Mouse (Mus musculus): ENCODE results near the gene Wdr5. TPM values are rescaled to one million over a fixed set of nuclear protein-coding genes. Genes with fewer than 3 reads are reported as not detected.

Gene Wdr5
- polyA plus RNA-seq, 1 experiment: 34.4 TPM

DNA sequence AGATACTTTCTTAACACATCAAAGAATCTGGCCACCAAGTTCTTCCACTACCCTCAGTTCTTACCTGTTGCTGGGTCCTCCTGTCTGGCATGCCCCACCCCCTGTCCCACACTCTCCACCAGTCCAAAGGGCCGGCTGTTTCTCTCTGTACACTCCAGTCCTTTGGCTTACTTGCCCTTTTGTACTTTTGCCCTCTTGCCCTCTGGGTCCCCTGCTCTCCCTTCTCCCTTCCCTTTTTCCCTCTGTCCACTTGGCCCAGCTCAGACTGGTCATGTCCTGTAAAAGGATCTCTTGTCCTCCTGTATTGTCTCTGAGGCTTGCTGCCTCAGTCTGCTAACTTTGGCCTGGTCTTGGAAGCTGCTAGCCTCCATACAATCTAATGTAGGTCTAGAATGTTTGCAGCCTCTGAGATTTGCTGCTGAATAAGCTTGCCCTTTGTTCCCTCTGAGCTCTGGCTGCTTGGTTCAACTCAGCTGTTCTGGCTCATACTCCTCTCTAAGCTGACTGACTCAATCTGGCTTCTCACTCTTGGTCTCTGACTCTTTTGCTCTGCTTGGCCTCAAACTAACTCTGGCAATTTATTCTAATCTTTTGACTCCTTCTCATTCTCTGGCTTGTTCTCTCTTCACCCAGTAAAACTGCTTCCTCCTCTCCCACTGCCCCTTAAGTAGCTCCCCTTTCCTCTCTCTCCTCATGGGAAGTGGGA, 33.9 kb downstream of the Wdr5 start:
- DNase-seq (ENCODE audit: low spot score): no peak

DNA sequence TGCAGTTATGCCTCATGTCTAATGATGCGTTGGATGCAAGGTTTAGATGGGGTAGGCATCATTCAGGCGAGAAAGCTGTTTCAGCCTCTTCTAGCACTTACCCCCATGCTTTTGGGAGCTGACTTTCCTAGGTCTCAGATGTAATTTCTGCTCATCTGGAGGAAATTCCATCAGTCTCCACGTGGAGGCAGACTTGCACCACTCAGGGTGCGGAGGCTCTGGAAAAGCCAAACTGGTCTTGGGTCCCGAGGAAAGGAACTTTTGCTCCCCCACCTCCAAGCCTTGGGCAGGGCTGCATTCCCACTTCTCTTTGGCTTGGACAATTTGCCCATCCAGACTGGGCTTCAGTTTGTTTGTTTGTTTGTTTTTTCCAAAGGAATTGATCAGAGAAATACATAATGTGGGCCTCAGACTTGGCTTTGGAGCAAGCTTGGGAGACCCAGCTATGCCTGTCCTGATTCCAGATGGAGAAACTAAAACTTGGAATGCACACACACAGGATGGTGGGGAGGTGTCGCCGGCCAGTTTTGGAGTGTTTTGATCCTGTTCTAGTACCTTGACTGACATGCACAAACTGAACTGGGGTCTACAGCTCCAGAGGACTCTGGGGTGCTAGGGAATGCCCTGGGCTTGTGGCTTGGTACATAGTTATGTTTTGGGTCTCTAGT, 37.8 kb downstream of the Wdr5 start:
- DNase-seq (ENCODE audit: low spot score): peak; percentile 59

DNA sequence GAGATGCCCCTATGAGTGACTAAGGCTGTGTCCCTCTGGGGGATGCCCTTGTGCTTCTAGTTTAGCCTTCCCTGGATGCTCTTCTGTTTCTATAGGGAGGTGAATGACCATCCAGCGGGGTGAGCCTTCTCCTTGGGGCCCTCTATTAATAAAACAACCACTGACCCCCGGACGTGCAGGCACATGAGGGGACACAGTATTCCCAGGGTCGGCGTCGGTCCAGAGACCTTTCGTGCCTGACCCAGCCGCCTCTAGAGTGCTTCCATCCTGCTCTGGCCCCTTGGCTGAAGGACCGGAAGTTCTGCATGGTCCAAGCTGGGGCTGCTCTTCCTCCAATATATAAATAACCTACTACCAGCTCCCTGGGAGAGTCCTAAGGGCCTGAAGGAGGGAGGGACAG, 39.4 kb downstream of the Wdr5 start:
- no peak for DNase-seq (ENCODE audit: low spot score)

DNA sequence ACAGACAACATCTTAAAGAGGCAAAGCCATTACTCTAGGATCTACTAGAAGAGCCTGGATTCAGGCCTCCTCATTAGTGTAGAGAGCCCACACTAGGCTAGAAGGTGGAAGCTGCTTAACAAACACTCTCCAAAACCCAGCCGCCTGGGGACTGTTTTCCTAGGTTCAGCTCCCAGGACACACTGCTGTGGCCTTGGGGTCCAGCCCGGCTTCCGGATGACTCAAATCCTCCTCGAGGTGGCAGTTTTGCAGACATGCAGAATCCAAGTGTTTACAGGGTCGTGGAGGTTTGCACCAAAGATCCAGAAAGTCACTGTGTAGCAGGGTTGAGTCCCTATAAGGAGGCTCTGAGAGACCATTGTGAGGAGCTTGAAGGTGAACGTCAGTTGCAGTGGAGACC, 42.0 kb downstream of the Wdr5 start:
- DNase-seq (ENCODE audit: low spot score): no peak

DNA sequence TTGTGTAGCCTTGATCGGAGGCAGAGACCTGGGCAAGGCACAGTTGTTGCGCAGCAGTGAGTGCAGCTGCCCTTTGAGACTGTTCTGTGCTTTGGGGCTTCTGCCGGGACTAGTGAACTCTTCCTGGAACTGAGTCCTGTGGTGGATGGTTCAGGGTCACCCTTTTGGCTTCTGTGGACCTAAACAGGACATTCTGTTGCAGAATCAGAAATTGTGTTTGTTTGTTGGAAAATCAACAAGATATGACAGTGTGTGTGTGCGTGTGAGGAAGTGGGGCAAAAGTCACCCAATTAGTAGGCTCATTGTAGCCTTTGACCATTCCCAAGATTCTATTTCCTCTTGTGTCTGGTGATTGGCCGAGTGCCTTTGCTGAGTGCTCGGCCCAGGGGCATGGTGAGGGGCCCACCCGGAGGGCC, 45.8 kb downstream of the Wdr5 start:
- no peak for DNase-seq (ENCODE audit: low spot score)

DNA sequence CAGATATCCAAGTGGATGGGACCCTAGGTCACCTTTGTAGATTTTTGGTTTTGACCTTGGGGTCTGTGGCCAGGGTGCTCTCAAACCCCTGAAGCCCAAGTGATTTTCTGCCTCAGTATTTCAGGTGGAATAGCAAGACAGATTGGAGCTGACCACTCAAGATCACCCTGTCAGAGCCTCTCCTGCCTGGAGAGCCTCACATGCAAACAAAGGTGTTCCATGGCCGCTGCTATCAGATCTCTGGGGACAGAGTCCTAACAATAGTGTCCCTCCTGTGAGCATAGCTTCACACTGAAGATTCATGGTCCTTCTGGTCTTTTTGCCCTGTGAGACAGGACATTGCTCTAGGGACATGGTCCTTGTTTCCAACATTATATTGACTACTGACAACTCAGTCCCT, 46.2 kb downstream of the Wdr5 start:
- no peak for DNase-seq (ENCODE audit: low spot score)

DNA sequence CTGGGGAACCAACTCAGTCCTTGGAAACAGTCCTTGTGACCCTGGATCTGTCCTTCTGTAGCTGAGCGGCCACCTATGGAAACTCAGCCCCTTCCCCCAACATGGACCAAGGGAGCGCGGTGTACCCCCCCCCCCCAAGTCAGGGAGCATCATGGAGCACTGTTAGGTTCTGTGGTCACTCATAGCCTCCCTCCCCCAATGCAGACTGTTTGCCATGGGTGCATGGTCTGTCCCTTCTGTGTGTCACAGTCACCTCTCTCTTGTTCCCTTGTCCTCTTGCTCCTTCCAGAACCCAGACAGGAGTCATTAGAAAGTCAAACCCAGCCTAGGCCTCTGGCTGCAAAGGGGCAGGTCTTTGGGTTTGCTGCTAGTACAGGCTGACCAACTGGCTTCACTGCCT, 46.9 kb downstream of the Wdr5 start:
- DNase-seq (ENCODE audit: low spot score): no peak

DNA sequence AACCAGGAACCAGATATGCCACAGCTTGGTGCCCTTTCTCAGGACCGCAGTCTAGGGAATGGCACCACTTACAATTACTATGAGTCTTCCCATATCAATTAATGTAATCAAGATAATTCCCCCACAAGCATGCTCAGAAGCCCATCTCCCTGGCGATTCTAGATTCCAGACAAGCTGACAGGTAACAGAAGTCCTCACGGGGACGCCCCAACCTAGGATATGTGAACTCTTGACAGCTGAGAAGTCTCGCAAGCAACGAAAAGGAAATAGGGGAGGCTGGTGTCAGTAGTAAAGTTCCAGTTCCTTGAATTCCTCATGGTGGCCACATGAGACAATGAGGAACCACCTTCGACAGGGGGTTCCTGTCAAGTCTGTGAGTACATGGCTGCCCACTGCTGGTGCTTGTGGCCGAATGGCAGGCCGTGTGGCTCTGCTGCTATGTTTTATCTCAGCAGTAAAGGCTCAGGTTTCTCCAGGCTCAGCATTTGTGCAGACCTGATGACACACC, 48.7 kb downstream of the Wdr5 start:
- no peak for DNase-seq (ENCODE audit: low spot score)

DNA sequence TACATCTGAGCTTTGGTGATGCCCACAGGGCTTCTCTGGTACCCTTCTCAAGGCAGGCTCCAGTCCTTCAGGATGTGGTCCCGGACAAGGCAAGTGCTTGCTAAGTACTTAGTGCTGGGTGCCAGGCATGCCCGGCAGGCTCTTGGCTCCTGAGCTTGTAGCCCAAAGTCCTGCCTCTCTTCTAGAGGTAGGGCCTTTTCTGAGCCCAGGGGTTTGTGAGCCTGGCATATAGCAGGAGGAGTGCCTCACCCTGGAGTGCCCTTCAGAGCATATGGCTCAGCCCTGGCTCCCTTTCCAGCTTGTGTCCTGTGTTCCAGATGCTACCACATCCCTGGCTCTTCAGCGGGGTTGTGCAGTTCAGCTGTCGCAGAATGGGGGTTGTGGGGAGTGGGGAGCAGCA, 49.7 kb downstream of the Wdr5 start:
- no peak for DNase-seq (ENCODE audit: low spot score)

DNA sequence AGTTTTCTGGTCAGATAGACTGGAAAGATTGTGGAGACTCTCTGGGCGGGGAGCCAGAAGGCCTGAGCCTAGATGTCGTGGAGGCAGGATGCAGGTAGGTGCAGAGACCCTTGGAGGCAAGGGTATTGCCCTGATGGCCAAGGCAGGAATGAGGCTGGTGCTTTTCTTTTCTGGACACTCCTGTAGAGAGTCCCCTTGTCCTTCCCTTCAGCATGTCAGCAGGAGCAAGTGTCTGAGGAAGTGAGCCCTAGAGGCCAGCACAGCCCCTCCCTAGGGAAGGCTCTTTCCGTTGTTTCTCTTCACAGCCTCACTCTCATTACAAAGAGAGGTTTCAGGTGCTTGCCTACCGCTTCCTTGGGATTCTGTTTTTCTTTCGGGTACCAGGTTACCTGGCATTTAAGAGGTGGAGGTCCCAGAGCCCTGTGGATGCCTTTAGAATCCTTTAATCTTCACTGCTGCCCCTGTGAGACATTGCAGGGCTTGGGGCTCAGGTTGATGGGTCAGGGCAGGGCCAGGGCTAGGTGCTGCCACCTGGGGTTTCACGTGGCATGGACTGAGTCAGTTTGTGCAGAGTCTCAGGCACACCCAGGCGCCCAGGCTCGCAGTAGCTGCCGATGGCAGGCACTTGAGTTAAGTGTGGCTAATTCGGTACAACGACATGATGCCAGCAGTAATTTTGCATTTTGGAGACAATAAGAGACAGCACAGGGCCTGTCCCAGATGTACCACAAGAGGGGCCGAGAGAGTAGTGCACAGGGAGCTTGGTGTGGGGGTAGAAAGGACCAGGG, 50.6 kb downstream of the Wdr5 start:
- DNase-seq (ENCODE audit: low spot score): no peak

DNA sequence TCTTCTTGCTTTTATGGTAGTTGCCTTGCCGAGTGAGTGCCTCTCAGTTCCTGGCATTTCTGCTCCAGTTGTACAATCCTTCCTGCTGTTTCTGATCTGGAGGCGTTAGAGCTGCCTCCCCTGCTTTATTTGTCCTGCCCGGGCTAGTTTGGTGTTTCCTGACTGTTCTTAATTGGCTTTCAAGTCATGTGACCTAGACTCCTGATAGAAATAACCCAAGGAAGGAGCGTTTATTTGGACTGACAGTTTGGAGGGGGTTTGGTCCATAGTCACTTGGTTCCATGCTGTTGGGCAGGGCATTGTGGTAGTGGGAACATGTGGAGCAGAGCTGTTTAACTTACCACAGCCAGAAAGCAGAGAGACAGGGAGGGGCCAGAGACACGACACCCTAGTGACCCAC, 55.9 kb downstream of the Wdr5 start:
- no peak for DNase-seq (ENCODE audit: low spot score)

DNA sequence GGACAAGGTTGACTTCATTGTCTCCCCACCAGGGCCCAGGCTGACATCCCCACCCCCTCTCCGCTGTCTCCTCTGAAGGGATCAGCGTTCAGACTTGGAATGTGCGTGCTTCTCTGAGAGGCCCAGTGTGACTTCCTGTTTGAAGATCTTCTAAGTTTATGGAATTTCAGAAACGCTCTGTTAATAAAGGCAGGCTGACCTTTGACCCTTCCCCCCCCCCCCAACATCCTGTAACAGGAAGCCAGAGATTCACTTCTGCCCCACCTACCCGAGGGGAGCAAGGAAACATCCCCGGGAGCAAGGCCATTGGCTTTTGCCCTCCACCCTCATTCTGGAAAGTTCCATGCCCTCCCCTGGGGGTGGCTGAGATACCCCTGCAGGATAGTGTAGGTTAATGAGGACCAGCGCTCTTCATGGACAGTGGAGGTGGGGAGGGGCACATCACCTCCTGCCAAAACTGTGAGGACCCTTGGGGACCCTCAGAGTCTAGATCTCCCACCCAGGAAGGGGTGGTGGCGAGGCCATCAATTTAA, 57.4 kb downstream of the Wdr5 start:
- DNase-seq (ENCODE audit: low spot score): no peak

DNA sequence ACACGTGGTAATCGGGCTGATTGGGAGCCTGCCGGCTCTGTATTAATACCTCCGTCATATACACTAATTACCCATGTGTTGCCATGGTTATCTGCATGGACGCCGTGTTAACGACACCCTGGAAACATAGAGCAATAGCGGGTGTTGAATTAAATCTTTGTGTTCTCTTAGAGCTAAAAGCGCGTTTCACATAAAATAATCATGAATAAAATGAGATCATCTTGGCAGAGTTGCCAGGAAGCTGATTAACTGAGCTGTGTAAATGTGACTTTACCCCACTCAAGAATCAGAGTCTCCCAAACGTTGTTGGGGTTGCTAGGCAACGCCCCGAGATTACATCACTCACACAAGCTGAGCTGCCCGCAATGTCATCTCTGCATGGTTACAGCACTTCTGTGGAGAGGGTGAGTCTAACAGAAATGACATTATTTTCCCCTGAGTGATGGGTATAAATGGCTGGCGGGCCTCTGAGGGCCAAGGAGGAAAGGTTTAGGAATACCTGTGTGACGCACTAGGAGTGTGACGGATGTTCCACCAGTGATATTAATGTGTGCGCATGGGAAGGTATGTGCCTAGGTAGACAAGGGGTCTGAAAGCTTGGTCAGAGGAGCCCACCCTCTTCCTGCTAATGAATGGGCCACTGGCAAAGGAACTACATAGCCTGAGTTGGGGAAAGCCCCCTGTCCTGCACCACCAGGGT, 58.1 kb downstream of the Wdr5 start:
- DNase-seq (ENCODE audit: low spot score): no peak

DNA sequence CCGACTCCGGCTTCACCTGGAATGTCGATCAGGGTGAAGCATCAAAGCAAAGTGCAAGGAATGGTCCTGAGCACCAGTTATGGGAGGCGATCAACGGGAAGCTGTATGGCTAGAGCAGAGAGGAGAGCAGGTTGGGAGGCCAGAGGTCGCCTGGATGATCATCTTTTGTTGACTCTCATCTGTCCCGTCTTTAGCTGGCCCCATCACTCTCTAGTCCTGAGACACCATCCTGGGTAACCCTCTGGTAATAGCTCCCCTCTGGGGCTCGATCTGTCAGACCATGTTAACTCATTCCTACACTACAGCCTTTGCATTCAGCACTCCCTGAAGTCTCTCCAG, 58.6 kb downstream of the Wdr5 start:
- DNase-seq (ENCODE audit: low spot score): no peak

DNA sequence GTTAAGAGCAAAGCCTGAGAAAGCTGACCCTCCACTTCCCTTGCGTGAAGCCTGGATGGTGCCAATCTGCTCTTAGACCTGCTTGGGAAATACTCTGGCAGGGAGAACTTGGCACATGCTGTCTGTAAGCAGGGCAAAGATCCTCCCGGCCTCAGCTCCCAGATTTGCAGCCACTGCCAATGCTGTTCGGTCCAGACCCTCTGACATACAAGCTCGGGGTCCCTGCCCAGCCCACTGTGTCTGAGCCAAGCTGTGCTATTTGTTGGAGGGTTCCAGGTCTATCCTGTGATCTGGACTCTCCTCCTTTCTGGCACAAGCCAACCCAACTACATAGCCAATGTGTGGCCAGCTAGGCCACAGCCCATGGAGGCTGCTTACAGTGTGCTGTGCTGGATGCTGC, 61.5 kb downstream of the Wdr5 start:
- DNase-seq (ENCODE audit: low spot score): no peak

DNA sequence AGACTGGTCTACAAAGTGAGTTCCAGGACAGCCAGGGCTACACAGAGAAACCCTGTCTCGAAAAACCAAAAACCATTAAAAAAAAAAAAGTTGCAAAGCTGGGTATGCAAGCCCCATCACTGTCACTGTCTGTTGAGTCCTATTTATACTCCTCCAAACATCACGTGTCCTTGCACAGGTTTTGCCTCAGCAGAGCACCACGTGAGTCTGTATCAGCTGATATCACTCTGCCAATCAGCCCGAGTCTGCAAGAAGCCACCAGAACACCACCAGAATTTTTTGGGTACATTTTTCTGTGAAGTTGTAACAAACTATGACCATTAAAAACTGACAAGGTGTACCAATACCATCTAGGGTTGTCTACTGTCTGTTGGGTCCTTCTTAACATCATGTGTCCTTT, 63.6 kb downstream of the Wdr5 start:
- DNase-seq (ENCODE audit: low spot score): no peak

DNA sequence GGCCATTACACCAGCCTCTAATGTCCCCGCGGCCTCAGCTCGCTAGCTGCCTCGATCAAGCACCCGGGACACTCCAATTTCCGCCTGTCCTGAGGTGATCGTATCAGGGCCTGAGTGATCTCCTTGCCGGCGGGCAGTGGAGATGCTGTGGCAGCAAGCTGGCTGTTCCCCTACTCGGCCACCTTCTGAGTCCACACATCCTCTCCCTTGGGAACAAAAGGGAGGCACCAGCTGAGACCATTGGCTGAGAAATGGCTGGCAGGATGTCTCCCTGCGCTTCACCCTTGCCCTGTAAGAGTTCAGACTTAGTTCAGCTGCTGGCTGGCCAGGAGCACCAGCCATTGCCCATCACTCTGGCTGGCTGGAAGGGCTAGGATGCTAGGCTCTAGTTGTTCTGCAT, 67.2 kb downstream of the Wdr5 start:
- no peak for DNase-seq (ENCODE audit: low spot score)

DNA sequence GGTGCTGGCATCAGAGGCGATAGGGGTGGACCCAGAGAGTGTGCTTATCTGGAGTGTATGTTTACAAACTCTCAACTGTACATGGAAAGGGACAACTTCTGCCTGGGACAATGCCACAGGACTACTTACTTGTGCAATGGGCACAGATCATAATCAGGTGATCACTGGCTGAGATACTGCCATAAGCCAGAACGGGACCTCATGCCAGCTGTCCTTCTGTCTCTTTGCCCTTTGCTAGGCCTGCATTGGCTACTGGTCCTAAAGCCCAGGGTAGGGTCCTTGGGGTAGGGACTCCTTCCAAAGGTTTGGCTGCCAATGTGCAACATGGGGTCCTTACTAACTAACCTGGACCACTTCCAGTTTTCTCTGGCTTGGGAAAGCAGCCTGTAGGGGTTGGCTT, 68.1 kb downstream of the Wdr5 start:
- no peak for DNase-seq (ENCODE audit: low spot score)

DNA sequence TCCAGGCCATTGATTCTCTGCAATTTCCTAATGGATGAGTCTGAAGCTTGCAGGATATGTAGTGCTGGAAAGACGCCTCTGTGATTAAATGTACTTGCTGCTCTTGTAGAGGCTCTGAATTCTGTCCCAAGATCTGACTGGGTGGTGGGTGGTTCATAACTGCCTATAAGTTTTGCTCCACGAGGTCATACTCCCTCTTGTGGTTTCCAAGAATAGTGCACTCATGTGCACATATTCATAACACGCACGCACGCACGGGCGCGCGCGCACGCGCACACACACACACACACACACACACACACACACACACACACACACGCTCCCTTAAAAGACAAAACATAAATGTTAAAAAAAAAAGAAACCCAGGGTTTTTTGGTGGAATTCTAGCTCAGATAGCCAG, 69.6 kb downstream of the Wdr5 start:
- DNase-seq (ENCODE audit: low spot score): no peak

Measured in urinary bladder, adult 2 months (tissue).